Mouse (Mus musculus) left cerebral cortex, adult 2 months (tissue): ENCODE data around the gene Chadl. TPM values are rescaled to one million over a fixed set of nuclear protein-coding genes. Genes with fewer than 3 reads are reported as not detected.
"Not testable (repeated sequence)": the region's sequence is repeated elsewhere in the genome, so short reads cannot be mapped to it uniquely, and the experiment has no call there.

ENCODE experiments used
- DNase-seq, 2 experiments: peaks; one replicate each; pipeline ENCODE4 v3.0.0; 2021 to 2022; ENCODE audit warnings: low spot score in 2 of 2, mixed read lengths in 1 of 2; ENCODE audit errors: extremely low spot score in 1 of 2
- H3K27ac ChIP-seq: fragments of 200-600 bp; 2 replicates; pipeline ENCODE4 v1.8.1; 2022
- H3K4me3 ChIP-seq: fragments of 200-600 bp; 2 replicates; pipeline ENCODE4 v1.8.1; 2022
- CTCF ChIP-seq: fragments of 200-600 bp; IDR thresholded peaks from 2 replicates; pipeline ENCODE4 v1.8.1; 2022; ENCODE audit warnings: antibody characterized with exemption, mild to moderate bottlenecking, moderate library complexity
- intact Hi-C: fragments of 180-260 bp; cut with DNase I; formaldehyde crosslinking; loops from one replicate; pipeline ENCODE4 v1.15.1; 2025
- long read RNA-seq, 2 experiments: library from polyadenylated mRNA; stranded (forward); transcript quantifications; one replicate each; pipeline ENCODE4 v2.0.0; 2021; ENCODE audit warnings: borderline mapping rate in 2 of 2
- total RNA-seq, 2 experiments: library from RNA; stranded (reverse); gene quantifications; 2 replicates each; pipeline ENCODE4 v1.2.3; 2021

The Chadl gene
- 10 to 100 TPM; 12.2 to 13.8 TPM for total RNA-seq
- long read RNA-seq, experiment 1, transcript Chadl-203 (3 exons, 1,095 nt): minor isoform, 5 of 30 reads
- long read RNA-seq, experiment 1, transcript Chadl-201 (6 exons, 2,548 nt): major isoform, 9 of 30 reads
- long read RNA-seq, experiment 1, partial matches to known transcripts: 11 of 30 reads
- long read RNA-seq, experiment 1, other reads (novel, unspliced or antisense): 4 of 30 reads
- long read RNA-seq, experiment 2, transcript Chadl-201 (6 exons, 2,548 nt): minor isoform, 5 of 20 reads
- long read RNA-seq, experiment 2, transcript Chadl-203 (3 exons, 1,095 nt): major isoform, 6 of 20 reads
- long read RNA-seq, experiment 2, partial matches to known transcripts: 9 of 20 reads
- long read RNA-seq, experiment 2, other reads (novel, unspliced or antisense): 0 of 20 reads

DNA sequence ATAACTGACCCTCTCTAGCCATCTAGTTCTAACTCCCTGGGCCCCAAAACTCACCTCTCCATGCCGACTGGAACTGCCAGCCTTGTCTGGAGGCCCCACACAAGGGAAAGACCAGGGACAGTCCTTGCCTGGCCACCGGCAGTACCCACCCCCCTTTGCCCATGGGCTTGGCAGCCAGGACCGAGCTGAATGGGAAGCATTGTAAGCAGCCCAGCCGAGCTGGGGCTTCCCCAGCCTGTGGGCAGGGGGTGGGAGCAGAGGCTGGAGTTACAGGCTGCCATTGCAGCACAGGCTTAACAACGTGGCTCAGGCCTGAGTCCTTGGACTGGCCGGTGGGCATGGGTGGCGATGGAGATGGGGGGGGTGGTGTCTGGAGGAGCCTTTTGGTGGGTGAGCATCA lies at the start of gene Chadl:
TSS of gene Chadl (minus strand) at position 113 of the 400 bp plus-strand sequence.
- peak in 1 of 2 experiments; percentile 30 for DNase-seq
- H3K27ac ChIP-seq: no peak within 1 kb of the TSS
- TF ChIP-seq CTCF: no peak
- H3K4me3 ChIP-seq: no peak within 1 kb of the TSS
- intact Hi-C loops: no loop called here

DNA sequence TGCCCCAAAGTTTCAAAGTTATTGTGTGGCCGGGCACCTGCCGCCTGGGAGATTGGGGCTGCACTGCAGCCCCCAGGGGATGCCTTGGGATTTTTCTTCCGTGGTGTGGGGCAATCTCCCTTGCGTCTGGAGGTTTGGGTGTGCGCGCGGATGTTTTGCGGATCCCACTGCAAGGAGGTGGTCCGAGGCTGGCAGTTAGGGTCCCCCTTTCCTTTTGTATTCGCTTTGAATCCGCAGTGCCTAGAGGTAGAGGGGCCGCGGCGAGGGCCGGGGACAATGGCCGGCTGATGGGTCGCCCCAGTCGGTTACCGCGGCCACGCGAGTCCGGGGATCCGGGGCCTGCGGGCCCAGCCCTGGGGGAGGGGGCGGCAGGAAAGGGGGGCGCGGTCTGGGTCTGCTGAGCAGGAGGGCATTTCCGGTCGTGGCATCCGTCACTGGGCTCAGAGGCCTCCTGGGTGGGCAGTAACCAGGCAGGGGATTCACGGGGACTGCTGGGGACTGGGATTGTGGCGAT lies 48.6 kb upstream of the Chadl start:
- TF ChIP-seq CTCF: no peak
- H3K27ac ChIP-seq: peak overlapping the region; percentile 91
- intact Hi-C loops: loop anchor here (1.0 to 2.0 kb wide), 3 partner anchors 15 to 65 kb away; no protein-coding TSS in a partner anchor

DNA sequence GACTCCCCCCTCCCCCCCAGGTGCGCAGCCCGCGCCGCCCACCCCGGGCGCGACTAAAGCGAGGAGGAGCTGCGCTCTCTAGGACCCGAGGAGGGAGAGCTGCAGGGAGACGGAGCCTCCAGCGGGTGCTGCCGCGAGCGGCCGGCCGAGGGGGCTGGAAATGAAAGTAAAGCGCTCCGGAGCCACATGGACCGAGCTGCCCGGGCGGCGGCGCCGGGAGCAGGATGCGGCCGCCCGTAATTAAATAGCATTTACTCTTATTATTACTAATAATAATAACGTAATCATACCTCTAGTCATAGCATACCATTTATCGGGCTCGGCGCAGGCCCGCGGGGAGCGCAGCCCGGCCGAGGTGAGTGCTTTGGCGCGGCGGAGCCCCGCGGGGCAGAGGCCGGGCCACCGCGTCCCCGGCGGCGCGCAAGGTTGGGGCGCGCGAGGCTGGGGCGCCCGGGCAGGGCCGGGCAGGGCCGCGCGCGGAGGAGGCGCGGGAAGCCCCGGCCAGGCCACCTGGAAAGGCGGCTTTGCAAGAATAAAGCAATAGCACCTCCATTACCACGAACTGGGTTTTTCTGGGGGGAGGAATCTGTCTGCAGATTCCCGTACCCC lies 48.0 kb upstream of the Chadl start, which contains the start of the genes Zc3h7b and Rangap1:
TSS of gene Zc3h7b (plus strand) at position 66 of the 609 bp plus-strand sequence.
TSS of gene Rangap1 (minus strand) at position 539 of the 609 bp plus-strand sequence.
- peak; percentile 25 for TF ChIP-seq CTCF
- Histone ChIP-seq H3K4me3 (peak within 1 kb of the TSS; percentile 92), H3K27ac (peak within 1 kb of the TSS; percentile 91)
- intact Hi-C loops: loop anchor here (1.0 to 2.0 kb wide), 2 partner anchors 15 to 66 kb away; no protein-coding TSS in a partner anchor
- peak; percentile 71 to 73 for DNase-seq

More for the DNA sequence above, 48.6 kb upstream of the Chadl start:
- peak overlapping the region; percentile 92 for H3K4me3 ChIP-seq
- DNase-seq: peak; percentile 50 to 59

DNA sequence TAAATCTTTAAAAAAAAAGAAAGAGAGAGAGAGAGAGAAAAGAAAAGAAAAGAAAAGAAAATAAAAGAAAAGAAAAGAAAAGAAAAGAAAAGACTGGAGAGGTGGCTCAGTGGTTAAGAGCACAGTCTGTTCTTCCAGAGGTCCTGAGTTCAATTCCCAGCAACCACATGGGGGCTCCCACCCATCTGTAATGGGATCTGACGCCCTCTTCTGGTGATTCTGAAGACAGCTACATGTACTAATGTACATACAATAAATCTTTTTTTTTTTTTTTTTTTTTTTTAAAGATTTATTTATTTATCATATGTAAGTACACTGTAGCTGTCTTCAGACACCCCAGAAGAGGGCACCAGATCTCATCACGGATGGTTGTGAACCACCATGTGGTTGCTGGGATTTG lies 45.3 kb upstream of the Chadl start:
- DNase-seq, H3K27ac ChIP-seq, intact Hi-C loops, H3K4me3 ChIP-seq: not testable (repeated sequence)
- TF ChIP-seq CTCF: peak; percentile 4; the same call in 1 of the 2 replicates

DNA sequence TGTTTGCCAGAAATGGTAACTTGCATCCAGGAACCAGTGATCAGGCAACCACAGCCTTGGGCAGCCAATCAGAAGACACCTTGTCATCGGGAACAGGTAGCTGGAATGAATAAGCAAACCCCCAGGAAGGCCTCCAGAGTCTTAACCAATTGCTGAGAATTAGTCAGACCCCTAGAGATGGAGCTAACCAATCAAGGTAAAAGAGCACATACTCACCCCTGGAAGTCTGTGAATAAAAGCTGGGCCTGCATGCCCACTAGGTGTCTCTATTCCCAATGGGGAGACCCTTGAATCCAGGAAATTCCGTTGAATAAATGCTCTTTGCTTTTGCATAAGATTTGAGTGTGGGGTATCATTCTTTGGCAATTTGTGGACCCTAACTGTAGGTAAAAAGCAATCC lies 42.8 kb upstream of the Chadl start:
- H3K4me3 ChIP-seq: no peak overlapping the region
- no peak for DNase-seq
- peak; percentile 59 for TF ChIP-seq CTCF
- H3K27ac ChIP-seq: no peak overlapping the region
- intact Hi-C loops: no loop called here

DNA sequence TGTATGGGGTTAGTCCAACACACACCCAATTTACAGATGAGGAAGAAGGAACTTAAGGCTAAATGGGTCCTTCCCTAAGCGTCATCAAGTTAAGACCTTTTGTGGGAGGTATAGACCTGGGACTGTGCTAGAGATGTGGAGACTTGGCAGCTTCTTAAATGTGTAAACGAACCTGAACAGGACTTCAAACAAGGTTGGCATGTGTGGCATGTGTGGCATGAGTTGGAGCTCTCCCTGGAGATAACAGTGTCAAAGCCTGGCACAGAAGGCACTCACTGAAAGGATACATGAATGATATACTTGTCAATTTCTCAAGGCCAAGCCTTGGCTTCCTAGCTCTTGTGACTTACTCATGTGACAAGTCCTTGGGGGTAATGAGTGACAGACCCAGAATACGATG lies 42.2 kb upstream of the Chadl start:
- no peak for DNase-seq
- Histone ChIP-seq H3K27ac (no peak overlapping the region), H3K4me3 (no peak overlapping the region)
- intact Hi-C loops: no loop called here
- TF ChIP-seq CTCF: no peak

DNA sequence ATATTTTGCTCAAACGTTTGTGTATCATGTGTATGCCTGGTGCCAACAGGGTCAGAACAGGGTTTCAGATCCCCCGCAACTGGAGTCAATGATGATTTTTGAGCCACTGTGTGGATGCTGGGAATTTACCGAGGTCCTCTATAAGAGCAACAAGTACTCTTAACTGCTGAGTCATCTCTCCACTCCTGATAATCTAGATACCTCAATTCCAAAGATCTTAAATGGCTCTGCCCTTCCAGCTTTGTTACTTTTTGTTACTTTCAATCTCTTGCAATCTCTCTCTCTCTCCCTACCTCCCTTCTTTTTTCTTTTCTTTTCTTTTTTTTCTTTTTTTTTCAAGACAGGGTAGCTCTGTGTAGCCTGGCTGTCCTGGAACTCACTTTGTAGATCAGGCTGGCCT lies 38.0 kb upstream of the Chadl start:
- TF ChIP-seq CTCF: no peak
- intact Hi-C loops: no loop called here
- H3K4me3 ChIP-seq: no peak overlapping the region
- DNase-seq: no peak
- H3K27ac ChIP-seq: no peak overlapping the region

DNA sequence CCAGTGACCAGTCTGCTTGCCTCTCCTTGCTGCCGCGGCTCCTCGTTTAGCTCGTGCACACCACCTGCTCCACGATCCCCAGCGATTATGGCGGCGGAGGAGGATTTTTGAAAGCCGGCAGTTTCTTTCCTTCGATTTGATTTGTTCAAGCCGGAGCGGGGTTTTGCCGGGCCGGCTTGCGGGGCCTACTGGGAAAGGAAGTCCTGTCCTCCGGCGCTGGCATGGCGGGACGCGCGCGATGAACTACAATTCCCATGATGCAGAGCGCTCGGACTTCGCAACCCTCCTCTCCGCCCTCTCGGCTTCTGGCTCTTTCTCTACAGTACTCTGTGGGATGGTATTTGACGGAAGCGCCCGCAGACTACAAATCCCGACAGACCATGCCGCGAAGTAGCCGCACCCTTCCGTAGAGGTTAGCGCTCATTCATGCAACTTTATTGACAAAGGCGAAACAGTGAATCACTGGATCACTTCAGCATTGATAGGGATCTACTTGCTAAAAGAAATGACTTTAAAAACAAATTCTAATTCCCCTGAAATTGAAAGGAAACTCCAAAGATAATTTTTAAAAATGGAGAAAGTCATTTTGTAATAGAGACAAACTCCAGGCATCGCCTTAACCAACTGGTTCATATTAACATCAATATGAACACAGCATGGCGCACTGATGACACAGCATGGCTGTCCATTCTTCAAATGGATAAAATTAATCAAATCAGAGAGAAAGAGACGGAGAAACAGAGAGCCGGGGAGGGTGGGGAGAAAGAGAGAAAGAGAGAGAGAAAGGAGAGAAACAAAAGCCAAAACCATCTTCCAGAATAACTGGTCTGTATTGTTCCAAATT lies 32.9 kb upstream of the Chadl start:
- DNase-seq: peak; percentile 96 to 99
- TF ChIP-seq CTCF: no peak
- peak overlapping the region; percentile 68 for H3K4me3 ChIP-seq
- H3K27ac ChIP-seq: peak overlapping the region; percentile 89
- intact Hi-C loops: loop anchor here (1.0 kb wide), 1 partner anchor 15 kb away; the partner anchor contains the start of genes Rangap1 and Zc3h7b

DNA sequence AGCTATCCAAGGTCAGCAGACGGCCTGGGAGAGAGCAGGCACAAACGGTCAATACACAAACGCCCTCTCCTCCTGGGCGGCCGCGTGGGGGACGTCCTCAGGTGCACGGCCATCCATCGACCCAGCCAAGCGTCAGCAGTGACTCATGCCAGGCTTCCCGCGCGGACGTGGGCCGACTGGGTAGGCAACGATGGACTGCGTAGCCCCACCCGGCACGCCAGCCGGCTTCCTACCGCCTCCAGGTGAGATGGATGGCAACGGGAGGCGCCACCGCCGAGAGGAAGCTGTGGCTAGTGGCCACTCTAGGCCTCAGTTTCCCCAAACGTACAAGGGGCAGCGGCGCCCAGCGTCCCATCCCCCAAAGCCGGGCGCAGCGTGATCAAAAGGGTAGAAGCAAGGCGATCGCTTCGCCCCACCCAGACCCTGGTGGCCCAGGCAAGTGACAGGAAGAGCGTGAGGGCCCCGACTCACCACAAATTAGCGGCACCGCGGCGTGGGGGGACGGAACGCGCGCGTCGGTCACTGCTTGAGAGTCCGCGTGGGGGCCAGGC lies 32.2 kb upstream of the Chadl start:
- DNase-seq: peak; percentile 72 to 84
- Histone ChIP-seq H3K4me3 (peak overlapping the region; percentile 68), H3K27ac (peak overlapping the region; percentile 89)
- intact Hi-C loops: no loop called here
- TF ChIP-seq CTCF: no peak

DNA sequence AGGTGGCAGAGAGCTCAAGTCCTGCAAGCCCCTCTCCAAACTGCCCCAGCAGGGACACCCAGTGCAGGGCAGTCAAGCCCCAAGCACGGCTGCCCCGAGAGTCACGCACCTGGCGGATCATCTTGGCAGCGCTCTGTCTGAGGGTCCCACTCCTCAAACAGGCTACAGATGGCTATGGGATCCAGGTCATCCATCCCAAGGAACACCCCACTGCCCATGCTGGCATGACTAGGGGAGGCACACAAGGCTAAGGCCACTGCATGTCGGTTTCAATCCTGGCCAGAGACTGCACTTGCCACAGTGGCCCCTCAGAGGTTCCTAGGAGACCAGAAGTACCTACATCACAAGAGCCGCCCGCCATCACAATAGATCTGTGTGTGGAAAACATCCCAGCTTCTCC lies 28.9 kb upstream of the Chadl start:
- TF ChIP-seq CTCF: no peak
- intact Hi-C loops: no loop called here
- no peak overlapping the region for H3K4me3 ChIP-seq
- DNase-seq: no peak
- no peak overlapping the region for H3K27ac ChIP-seq

DNA sequence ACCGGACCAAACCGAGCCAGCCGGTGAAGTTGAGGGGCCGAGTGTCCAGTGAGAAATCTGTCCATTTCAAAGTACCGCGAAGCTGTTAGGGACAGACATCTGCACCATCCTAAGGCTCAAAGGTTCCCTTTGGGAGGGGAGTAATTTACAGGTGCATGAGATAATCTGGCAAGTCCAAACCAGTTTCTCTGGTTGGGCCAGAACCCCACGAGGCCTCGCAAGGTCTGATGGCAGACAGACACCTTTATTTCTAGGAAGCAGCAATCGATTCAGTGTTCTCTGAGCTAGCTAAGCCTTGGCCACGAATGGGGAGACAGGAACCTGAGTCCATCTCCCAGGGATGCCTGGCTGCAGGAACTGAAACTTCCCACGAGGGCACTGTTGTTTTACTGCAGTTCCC lies 26.6 kb upstream of the Chadl start:
- H3K27ac ChIP-seq: no peak overlapping the region
- intact Hi-C loops: no loop called here
- no peak for TF ChIP-seq CTCF
- no peak overlapping the region for H3K4me3 ChIP-seq
- DNase-seq: no peak
